Mouse (Mus musculus) liver, embryonic 11.5 days (tissue): ENCODE results near the gene Lipm. TPM values are rescaled to one million over a fixed set of nuclear protein-coding genes. Genes with fewer than 3 reads are reported as not detected.

Experiments used
- microRNA-seq: library from miRNA; unstranded; fragments of <30 nt; microRNA quantifications from one replicate; pipeline ENCODE4, GENCODE M21; 2017; ENCODE audit warnings: borderline number of aligned reads
- polyA plus RNA-seq: library from polyadenylated mRNA; unstranded; fragments of >200 nt; fragmentation: Nextera tagmentation; extraction: Ambion mirVana; gene quantifications from 2 replicates; pipeline ENCODE4 v1.2.1, GENCODE M21; 2014

The Lipm gene
- polyA plus RNA-seq, 1 experiment from 2014 or later = not detected

Small RNA genes within 50 kb of the gene (microRNA-seq; reads per million reads assigned to microRNA genes)
- gene Gm23334 = not detected

Other genes starting within 250 kb of the Lipm start
- not detected in 2 replicates for gene Lipf, start 139.7 kb upstream of the Lipm start, polyA plus RNA-seq
- not detected in 2 replicates for gene Lipk, start 92.6 kb upstream of the Lipm start, polyA plus RNA-seq
- not detected in 2 replicates for gene Lipn, start 33.6 kb upstream of the Lipm start, polyA plus RNA-seq
- gene Ankrd22, start 65.1 kb downstream of the Lipm start, polyA plus RNA-seq = not detected in 2 replicates
- gene Stambpl1, start 91.3 kb downstream of the Lipm start, polyA plus RNA-seq = 4.9 and 5.7 TPM in 2 replicates
- 44.3 and 68.2 TPM in 2 replicates for gene Acta2, start 154.7 kb downstream of the Lipm start, polyA plus RNA-seq
- 1.2 and 1.6 TPM in 2 replicates for gene Fas, start 189.7 kb downstream of the Lipm start, polyA plus RNA-seq